Mouse (Mus musculus) neural tube, embryonic 11.5 days (tissue): ENCODE measurements around the gene Ptprq. TPM values are rescaled to one million over a fixed set of nuclear protein-coding genes. Genes with fewer than 3 reads are reported as not detected.

Experiments
- ATAC-seq: fragments of 200-750 bp; cut with Nextera tagmentation; 2 replicates; pipeline ENCODE4 v1.8.0; 2017; ENCODE audit warnings: moderate number of reproducible peaks, mild to moderate bottlenecking, moderate TSS enrichment, moderate library complexity; ENCODE audit not compliant: insufficient read depth, low FRiP score, low TSS enrichment
- DNase-seq: peaks from one replicate; pipeline ENCODE4 v3.0.0-alpha.2; 2015; ENCODE audit warnings: low spot score
- H3K27ac ChIP-seq: fragments of 300-500 bp; sonication (generic); 2 replicates; pipeline ENCODE4 v1.5.1; 2014; ENCODE audit warnings: low read depth, mild to moderate bottlenecking, low read length
- H3K27me3 ChIP-seq: fragments of 300-500 bp; sonication (generic); 2 replicates; pipeline ENCODE4 v1.6.1; 2014; ENCODE audit warnings: mild to moderate bottlenecking, low read length, mixed read lengths; ENCODE audit not compliant: control insufficient read depth, insufficient read depth
- H3K36me3 ChIP-seq: fragments of 300-500 bp; sonication (generic); 2 replicates; pipeline ENCODE4 v1.6.1; 2014; ENCODE audit warnings: mild to moderate bottlenecking, low read length, moderate library complexity, mixed read lengths; ENCODE audit not compliant: control insufficient read depth, insufficient read depth
- H3K4me1 ChIP-seq: fragments of 300-500 bp; sonication (generic); 2 replicates; pipeline ENCODE4 v1.6.1; 2014; ENCODE audit warnings: low read length, mixed read lengths; ENCODE audit not compliant: control insufficient read depth, insufficient read depth
- H3K4me2 ChIP-seq: fragments of 300-500 bp; sonication (generic); 2 replicates; pipeline ENCODE4 v1.6.1; 2014; ENCODE audit warnings: low read depth, mild to moderate bottlenecking, moderate library complexity
- H3K4me3 ChIP-seq: fragments of 300-500 bp; sonication (generic); 2 replicates; pipeline ENCODE4 v1.5.1; 2014; ENCODE audit warnings: low read depth, low read length
- H3K9ac ChIP-seq: fragments of 300-500 bp; sonication (generic); 2 replicates; pipeline ENCODE4 v1.6.1; 2014; ENCODE audit warnings: mild to moderate bottlenecking, low read length
- H3K9me3 ChIP-seq: fragments of 300-500 bp; sonication (generic); 2 replicates; pipeline ENCODE4 v1.6.1; 2016; ENCODE audit warnings: low read length; ENCODE audit not compliant: control insufficient read depth
- WGBS: fragments of 180-500 bp; shearing (Covaris S2); extraction: QIAGEN DNeasy Blood & Tissue Kit; methylation state at CpG from one replicate; pipeline ENCODE4 v1.1.7; 2014; 5-methylcytosine and 5-hydroxymethylcytosine counted together
- polyA plus RNA-seq: library from polyadenylated mRNA; unstranded; fragments of >200 nt; fragmentation: Nextera tagmentation; extraction: Ambion mirVana; gene quantifications from 2 replicates; pipeline ENCODE4 v1.2.1, GENCODE M21; 2014

Gene Ptprq
- polyA plus RNA-seq, 1 experiment from 2014 or later: 0.05 TPM

GRCm38 (mm10) chr10:107668374-107669094 lies 51.3 kb downstream of the Ptprq start:
- no peak for DNase-seq
- H3K36me3 ChIP-seq: no peaks in the 10 kb centered on the region
- no peaks in the 10 kb centered on the region for H3K4me1 ChIP-seq
- no peaks in the 10 kb centered on the region for H3K9me3 ChIP-seq
- H3K27ac ChIP-seq: no peak overlapping the region
- no peak overlapping the region for H3K9ac ChIP-seq
- H3K27me3 ChIP-seq: no peaks in the 10 kb centered on the region
- no peak overlapping the region for H3K4me2 ChIP-seq
- no peak overlapping the region for H3K4me3 ChIP-seq
- ATAC-seq: no peak
- WGBS: 71% methylated on average over 4 of the region's 4 CpGs

- Histone ChIP-seq H3K36me3 (no peaks in the 10 kb centered on the region), H3K27ac (no peak overlapping the region), H3K27me3 (no peaks in the 10 kb centered on the region), H3K9me3 (no peaks in the 10 kb centered on the region), H3K4me1 (no peaks in the 10 kb centered on the region), H3K4me2 (no peak overlapping the region), H3K4me3 (no peak overlapping the region), H3K9ac (no peak overlapping the region)
- 57% methylated on average over 5 of the region's 5 CpGs for WGBS
- ATAC-seq: no peak
- DNase-seq: no peak
Observed at GRCm38 (mm10) chr10:107662372-107663065, 57.3 kb downstream of the Ptprq start.

GRCm38 (mm10) chr10:107661970-107662369 lies 57.9 kb downstream of the Ptprq start:
- ATAC-seq (no peak), DNase-seq (no peak)
- Histone ChIP-seq H3K27me3 (no peaks in the 10 kb centered on the region), H3K4me3 (no peak overlapping the region), H3K4me1 (no peaks in the 10 kb centered on the region), H3K36me3 (no peaks in the 10 kb centered on the region), H3K9ac (no peak overlapping the region), H3K4me2 (no peak overlapping the region), H3K27ac (no peak overlapping the region), H3K9me3 (no peaks in the 10 kb centered on the region)
- WGBS: 96% methylated on average over 3 of the region's 3 CpGs

- WGBS: 89% methylated on average over 2 of the region's 2 CpGs
- ATAC-seq (no peak), DNase-seq (no peak)
- no peaks in the 10 kb centered on the region for H3K9me3 ChIP-seq
- no peak overlapping the region for H3K4me2 ChIP-seq
- no peak overlapping the region for H3K27ac ChIP-seq
- H3K36me3 ChIP-seq: no peaks in the 10 kb centered on the region
- H3K9ac ChIP-seq: no peak overlapping the region
- no peak overlapping the region for H3K4me3 ChIP-seq
- no peaks in the 10 kb centered on the region for H3K4me1 ChIP-seq
- H3K27me3 ChIP-seq: no peaks in the 10 kb centered on the region
Observed at GRCm38 (mm10) chr10:107659141-107659540, 60.7 kb downstream of the Ptprq start.

- H3K27ac ChIP-seq: no peak overlapping the region
- H3K9me3 ChIP-seq: no peaks in the 10 kb centered on the region
- H3K4me2 ChIP-seq: no peak overlapping the region
- H3K4me1 ChIP-seq: no peaks in the 10 kb centered on the region
- WGBS: 94% methylated on average over 2 of the region's 2 CpGs
- H3K36me3 ChIP-seq: no peaks in the 10 kb centered on the region
- ATAC-seq (no peak), DNase-seq (no peak)
- no peaks in the 10 kb centered on the region for H3K27me3 ChIP-seq
- no peak overlapping the region for H3K9ac ChIP-seq
- no peak overlapping the region for H3K4me3 ChIP-seq
Observed at GRCm38 (mm10) chr10:107649687-107650086, 70.2 kb downstream of the Ptprq start.

- Histone ChIP-seq H3K9ac (no peak overlapping the region), H3K4me2 (no peak overlapping the region), H3K9me3 (no peaks in the 10 kb centered on the region), H3K27me3 (no peaks in the 10 kb centered on the region), H3K36me3 (no peaks in the 10 kb centered on the region), H3K27ac (no peak overlapping the region), H3K4me3 (no peak overlapping the region), H3K4me1 (no peaks in the 10 kb centered on the region)
- ATAC-seq (no peak), DNase-seq (no peak)
- 48% methylated on average over 3 of the region's 3 CpGs for WGBS
Observed at GRCm38 (mm10) chr10:107628104-107628503, 91.7 kb downstream of the Ptprq start.

GRCm38 (mm10) chr10:107626648-107627047 lies 93.2 kb downstream of the Ptprq start:
- Histone ChIP-seq H3K27me3 (no peaks in the 10 kb centered on the region), H3K27ac (no peak overlapping the region), H3K4me2 (no peak overlapping the region), H3K4me1 (no peaks in the 10 kb centered on the region), H3K4me3 (no peak overlapping the region), H3K36me3 (no peaks in the 10 kb centered on the region), H3K9me3 (no peaks in the 10 kb centered on the region), H3K9ac (no peak overlapping the region)
- DNase-seq (no peak), ATAC-seq (no peak)
- 73% methylated on average over 1 of the region's 1 CpGs for WGBS

- Histone ChIP-seq H3K9ac (no peak overlapping the region), H3K9me3 (no peaks in the 10 kb centered on the region), H3K27me3 (no peaks in the 10 kb centered on the region), H3K4me2 (no peak overlapping the region), H3K36me3 (no peaks in the 10 kb centered on the region), H3K27ac (no peak overlapping the region), H3K4me1 (no peaks in the 10 kb centered on the region), H3K4me3 (no peak overlapping the region)
- DNase-seq (no peak), ATAC-seq (no peak)
- 89% methylated on average over 4 of the region's 4 CpGs for WGBS
Observed at GRCm38 (mm10) chr10:107624211-107624610, 95.6 kb downstream of the Ptprq start.

- no peak for DNase-seq
Observed at GRCm38 (mm10) chr10:107615460-107615859, 104.4 kb downstream of the Ptprq start.

More at GRCm38 (mm10) chr10:107615460-107615859, 104.4 kb downstream of the Ptprq start:
- ATAC-seq: no peak
- no peak overlapping the region for H3K4me3 ChIP-seq
- no peak overlapping the region for H3K9ac ChIP-seq
- no peaks in the 10 kb centered on the region for H3K9me3 ChIP-seq
- no peak overlapping the region for H3K4me2 ChIP-seq
- no peak overlapping the region for H3K27ac ChIP-seq
- 75% methylated on average over 2 of the region's 2 CpGs for WGBS
- H3K4me1 ChIP-seq: no peaks in the 10 kb centered on the region
- H3K36me3 ChIP-seq: no peaks in the 10 kb centered on the region
- no peaks in the 10 kb centered on the region for H3K27me3 ChIP-seq
